In the genomic region with DNA sequence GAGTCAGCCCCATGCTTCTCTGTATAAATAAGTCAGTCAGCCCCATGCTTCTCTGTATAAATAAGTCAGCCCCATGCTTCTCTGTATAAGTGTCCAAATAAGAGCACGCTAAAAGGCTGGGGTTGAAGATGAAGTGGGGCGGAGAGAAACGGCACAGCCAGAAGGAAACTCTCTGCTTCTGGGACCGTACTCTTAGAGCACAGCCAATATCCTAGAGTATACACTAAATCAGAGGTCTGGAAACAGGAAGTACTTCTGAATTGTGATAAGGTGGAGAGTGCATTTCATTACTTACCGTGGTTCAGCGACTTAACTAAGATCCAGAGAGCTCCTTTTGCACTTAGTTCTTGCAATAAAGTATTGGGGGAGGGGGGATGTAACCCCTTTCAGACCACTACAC, we compare ENCODE assay signal across 16 mouse cellular contexts.
"Had no signal": no experiment of that assay in that cellular context is flagged by ENCODE, and none has a peak within 500 bp of the region (broad histone marks: within the 10 kb centered on the region; RNA-seq: fewer than 3 reads in every experiment).

No protein-coding gene starts in this region.

- H3K4me2 ChIP-seq: liver, embryonic 11.5 days; liver, embryonic 13.5 days; liver, embryonic 15.5 days; midbrain, embryonic 11.5 days; midbrain, embryonic 13.5 days; midbrain, embryonic 15.5 days; neural tube, embryonic 12.5 days; stomach, embryonic 15.5 days had no signal

- ATAC-seq: liver, postnatal 0 days; midbrain, embryonic 13.5 days; midbrain, embryonic 15.5 days had no signal

- H3K4me1 ChIP-seq: liver, embryonic 13.5 days; liver, embryonic 15.5 days; megakaryocyte, embryonic 14.5 days; midbrain, embryonic 13.5 days; midbrain, embryonic 15.5 days; neural tube, embryonic 12.5 days; stomach, embryonic 15.5 days had no signal

- DNase-seq: liver, embryonic 13.5 days; liver, postnatal 0 days; right cerebral cortex, postnatal 14 days; thymus, adult 2 months; thymus, postnatal 25 days; thymus, postnatal 4 days had no signal

- H3K9ac ChIP-seq: liver, embryonic 13.5 days; liver, embryonic 15.5 days; liver, postnatal 0 days; midbrain, embryonic 13.5 days; midbrain, embryonic 15.5 days; neural tube, embryonic 12.5 days; stomach, embryonic 15.5 days had no signal

- H3K4me3 ChIP-seq: liver, embryonic 13.5 days; liver, embryonic 15.5 days; megakaryocyte, embryonic 14.5 days; midbrain, embryonic 13.5 days; midbrain, embryonic 15.5 days; neural tube, embryonic 12.5 days; stomach, embryonic 15.5 days had no signal

- H3K27me3 ChIP-seq: liver, embryonic 13.5 days; liver, embryonic 15.5 days; megakaryocyte, embryonic 14.5 days; midbrain, embryonic 13.5 days; midbrain, embryonic 15.5 days; neural tube, embryonic 12.5 days; stomach, embryonic 15.5 days had no signal

- H3K36me3 ChIP-seq: liver, embryonic 13.5 days; liver, embryonic 15.5 days; midbrain, embryonic 13.5 days; midbrain, embryonic 15.5 days; neural tube, embryonic 12.5 days; stomach, embryonic 15.5 days had no signal

- H3K9me3 ChIP-seq: liver, embryonic 13.5 days; liver, embryonic 15.5 days; midbrain, embryonic 15.5 days; neural tube, embryonic 12.5 days; stomach, embryonic 15.5 days had no signal

- H3K27ac ChIP-seq: liver, embryonic 13.5 days; liver, embryonic 15.5 days; macrophage; midbrain, embryonic 13.5 days; midbrain, embryonic 15.5 days; neural tube, embryonic 12.5 days; stomach, embryonic 15.5 days; stomach, postnatal 0 days had no signal
